ENCODE assay signal across 8 mouse cellular contexts in genomic region chr14:105313877-105314276, GRCm38 (mm10). TPM values are rescaled to one million over a fixed set of nuclear protein-coding genes. Genes with fewer than 3 reads are reported as not detected.
DNase-seq lines count a peak whose midpoint lies in the region; ATAC-seq and TF ChIP-seq lines count a peak whose summit lies in the region.

No protein-coding gene starts in this region.

- no peaks in the 10 kb centered on the region for H3K9me3 ChIP-seq in heart, embryonic 15.5 days (replicated peaks)
- no peaks in the 10 kb centered on the region for H3K9me3 ChIP-seq in lung, postnatal 0 days (ENCODE audit: low read length)

- 0 out of 2 replicates have a peak, but pooled peaks cover 6% of the 10 kb centered on the region for H3K36me3 ChIP-seq in heart, embryonic 15.5 days
- H3K36me3 ChIP-seq in lung, postnatal 0 days (ENCODE audit: insufficient read depth, low read length), result no peaks in the 10 kb centered on the region

- intact Hi-C loops in gastrocnemius, adult 2 months (cut with DNase I), result no loop called here
- intact Hi-C loops in gastrocnemius, postnatal 36 days (cut with DNase I), result loop anchor here (10.0 kb wide), 1 partner anchor 581 kb away; the partner anchor contains the start of gene Spry2

- no peak for TF ChIP-seq EP300 in lung, postnatal 0 days (IDR thresholded peaks at IDR 0.05)

- ATAC-seq in heart, embryonic 15.5 days (replicated peaks; ENCODE audit: insufficient number of reproducible peaks, insufficient read depth, low FRiP score, low read depth), result no peak
- ATAC-seq in lung, postnatal 0 days, result peak; percentile 61; the same call in 1 of the 2 replicates

- no peak overlapping the region for H3K4me3 ChIP-seq in gastrocnemius, adult 2 months
- H3K4me3 ChIP-seq in heart, embryonic 15.5 days, result no peak overlapping the region
- H3K4me3 ChIP-seq in lung, postnatal 0 days (ENCODE audit: low read depth, low read length), result no peak overlapping the region

- 35% methylated on average over 5 of the region's 5 CpGs for WGBS in heart, embryonic 15.5 days
- WGBS in lung, postnatal 0 days, result 37% methylated on average over 5 of the region's 5 CpGs

- no peaks in the 10 kb centered on the region for H3K27me3 ChIP-seq in heart, embryonic 15.5 days
- no peaks in the 10 kb centered on the region for H3K27me3 ChIP-seq in lung, postnatal 0 days (replicated peaks; ENCODE audit: insufficient read depth, low read length)

- no peak overlapping the region; the same call in 1 of the 2 replicates for H3K9ac ChIP-seq in heart, embryonic 15.5 days
- H3K9ac ChIP-seq in lung, postnatal 0 days (replicated peaks; ENCODE audit: low read depth), result no peak overlapping the region

- peak; percentile 56 for TF ChIP-seq CTCF in gastrocnemius, adult 2 months (IDR thresholded peaks at IDR 0.05)
- peak; percentile 76 for TF ChIP-seq CTCF in lung, postnatal 0 days (IDR thresholded peaks at IDR 0.05)

- H3K27ac ChIP-seq in gastrocnemius, adult 2 months, result no peak overlapping the region
- no peak overlapping the region for H3K27ac ChIP-seq in heart, embryonic 15.5 days
- no peak overlapping the region for H3K27ac ChIP-seq in lung, postnatal 0 days (ENCODE audit: low read length)

- peaks cover 5% of the 10 kb centered on the region for H3K4me1 ChIP-seq in heart, embryonic 15.5 days (replicated peaks)
- no peaks in the 10 kb centered on the region for H3K4me1 ChIP-seq in lung, postnatal 0 days (ENCODE audit: insufficient read depth, low read depth, low read length)

- H3K4me2 ChIP-seq in heart, embryonic 15.5 days, result peak overlapping the region; percentile 49
- no peak overlapping the region; the same call in 1 of the 2 replicates for H3K4me2 ChIP-seq in lung, postnatal 0 days (replicated peaks; ENCODE audit: low read depth, low read length)

- DNase-seq in gastrocnemius, adult 2 months, result no peak
- DNase-seq in gastrocnemius, postnatal 36 days, result no peak
- DNase-seq in urinary bladder, postnatal 14 days (ENCODE audit: low spot score), result peak; percentile 44
- no peak for DNase-seq in urinary bladder, postnatal 4 days (ENCODE audit: low spot score in 2 of 2)
- DNase-seq in lung, postnatal 0 days (ENCODE audit: low spot score), result peak; percentile 76
- DNase-seq in spleen, postnatal 10 days (ENCODE audit: low spot score in 2 of 2), result no peak
- no peak for DNase-seq in yolk sac, embryonic 10.5 days (ENCODE audit: low spot score)

RNA-seq across cellular contexts. Expression of gene Ndfip2, which starts 55.5 kb away (rescaled TPM):
- total RNA-seq in gastrocnemius, adult 2 months (2021), result 10 to 100 TPM; 12.8 to 13.0 TPM
- 10 to 100 TPM; 12.8 to 12.9 TPM for total RNA-seq in gastrocnemius, postnatal 36 days (2021)
- polyA plus RNA-seq in heart, embryonic 15.5 days (2015; fragmentation: Nextera tagmentation; extraction: Ambion mirVana), result 45.3 and 48.5 TPM in 2 replicates
- 76.7 and 81.0 TPM in 2 replicates for polyA plus RNA-seq in lung, postnatal 0 days (2015; fragmentation: Nextera tagmentation; extraction: Ambion mirVana)

Comparison
In these comparisons a context has a peak if more than half of its experiments do, and no peak if none do; other contexts are left out.
1. DNase-seq: peak in urinary bladder, postnatal 14 days (single experiment) and lung, postnatal 0 days (single experiment); none in gastrocnemius, adult 2 months (single experiment), gastrocnemius, postnatal 36 days (0 of 2), urinary bladder, postnatal 4 days (0 of 2), spleen, postnatal 10 days (0 of 2) and yolk sac, embryonic 10.5 days (single experiment).